Mouse (Mus musculus) G1E (cell line): ENCODE data around the gene Csrp2. TPM values are rescaled to one million over a fixed set of nuclear protein-coding genes. Genes with fewer than 3 reads are reported as not detected.

Experiments used
- ATAC-seq: 2 replicates; pipeline ENCODE4 v1.8.0; 2016; ENCODE audit warnings: mild to moderate bottlenecking; ENCODE audit not compliant: insufficient number of reproducible peaks, poor library complexity, low FRiP score, severe bottlenecking; ENCODE audit errors: extremely low read depth
- DNase-seq: peaks from one replicate; pipeline ENCODE4 v3.0.0; 2012; ENCODE audit warnings: low spot score
- H3K27me3 ChIP-seq: 2 replicates; pipeline ENCODE4 v1.6.1; 2012; ENCODE audit warnings: mild to moderate bottlenecking, low read length, inconsistent platforms; ENCODE audit not compliant: insufficient read depth
- H3K36me3 ChIP-seq: replicated peaks from 2 replicates; pipeline ENCODE3; 2012; ENCODE audit warnings: mild to moderate bottlenecking, inconsistent platforms
- H3K4me1 ChIP-seq: 2 replicates; pipeline ENCODE4 v1.6.1; 2012; ENCODE audit warnings: low read depth, low read length, inconsistent platforms, mixed read lengths; ENCODE audit not compliant: insufficient read depth
- H3K4me3 ChIP-seq: 2 replicates; pipeline ENCODE4 v1.5.1; 2012; ENCODE audit warnings: low read depth, mild to moderate bottlenecking, inconsistent platforms, low read length, moderate library complexity, mixed read lengths
- H3K9me3 ChIP-seq: replicated peaks from 2 replicates; pipeline ENCODE4 v1.6.1; 2012; ENCODE audit warnings: inconsistent platforms
- CTCF ChIP-seq: IDR thresholded peaks from 2 replicates; pipeline ENCODE4 v1.5.1; 2012; ENCODE audit warnings: low read depth, low read length, inconsistent platforms, mixed read lengths
- GATA1 ChIP-seq: IDR thresholded peaks from 2 replicates; pipeline ENCODE4 v1.6.1; 2012; ENCODE audit warnings: borderline replicate concordance, low read length, inconsistent platforms, mixed read lengths
- GATA2 ChIP-seq: IDR thresholded peaks from 2 replicates; pipeline ENCODE4 v1.6.1; 2012; ENCODE audit warnings: low read depth, low read length, inconsistent platforms, borderline replicate concordance
- POLR2AphosphoS5 ChIP-seq: IDR thresholded peaks from 2 replicates; pipeline ENCODE4 v1.6.1; 2012; ENCODE audit warnings: low read depth, low read length, inconsistent platforms; ENCODE audit not compliant: insufficient replicate concordance
- TAL1 ChIP-seq: conservative IDR thresholded peaks from 2 replicates; pipeline ENCODE4 v1.6.1; 2012; ENCODE audit warnings: low read depth, low read length, inconsistent platforms, mixed read lengths
- polyA plus RNA-seq: library from polyadenylated mRNA; stranded (reverse); fragments of >175 nt; gene quantifications from 2 replicates; pipeline ENCODE4 v1.2.3, GENCODE M21; 2012
- total RNA-seq, 2 experiments: library from RNA; stranded (forward) in 1 of 2; stranded (reverse) in 1 of 2; fragments of 200-1000 nt in 1 of 2; fragments of >200 nt in 1 of 2; fragmentation: Nextera tagmentation in 1 of 2; gene quantifications; 2 replicates each; pipeline ENCODE4 v1.2.3; 2014 to 2017

Gene Csrp2
- total and polyA plus RNA-seq, 3 experiments = 0.44 TPM; not detected in 2

- DNase-seq (no peak), ATAC-seq (no peak)
- no peaks in the 10 kb centered on the region; the same call in 1 of the 2 replicates for H3K4me1 ChIP-seq
- no peaks in the 10 kb centered on the region for H3K27me3 ChIP-seq
- H3K9me3 ChIP-seq = no peaks in the 10 kb centered on the region
- TF ChIP-seq GATA1 (no peak), TAL1 (no peak), CTCF (no peak), GATA2 (no peak), POLR2AphosphoS5 (no peak)
- H3K4me3 ChIP-seq = no peak overlapping the region
- peaks cover 70% of the 10 kb centered on the region for H3K36me3 ChIP-seq
Observed at GRCm38 (mm10) chr10:110958879-110959278, 39.3 kb downstream of the Csrp2 start.

- Histone ChIP-seq H3K9me3 (no peaks in the 10 kb centered on the region), H3K4me1 (no peaks in the 10 kb centered on the region; the same call in 1 of the 2 replicates), H3K27me3 (no peaks in the 10 kb centered on the region), H3K36me3 (peaks cover 75% of the 10 kb centered on the region), H3K4me3 (no peak overlapping the region)
- TF ChIP-seq CTCF (no peak), POLR2AphosphoS5 (no peak), TAL1 (no peak), GATA1 (no peak), GATA2 (no peak)
- ATAC-seq (no peak), DNase-seq (no peak)
Observed at GRCm38 (mm10) chr10:110959781-110960180, 40.2 kb downstream of the Csrp2 start.

GRCm38 (mm10) chr10:110960841-110961240 lies 41.3 kb downstream of the Csrp2 start:
- H3K9me3 ChIP-seq = no peaks in the 10 kb centered on the region
- peaks cover 68% of the 10 kb centered on the region for H3K36me3 ChIP-seq
- no peak for ATAC-seq
- no peak for TF ChIP-seq GATA2
- no peak for TF ChIP-seq TAL1
- no peak for TF ChIP-seq CTCF
- no peak for TF ChIP-seq POLR2AphosphoS5
- no peak for TF ChIP-seq GATA1
- no peak overlapping the region for H3K4me3 ChIP-seq
- H3K27me3 ChIP-seq = no peaks in the 10 kb centered on the region
- no peak for DNase-seq
- no peaks in the 10 kb centered on the region; the same call in 1 of the 2 replicates for H3K4me1 ChIP-seq

- DNase-seq (no peak), ATAC-seq (no peak; the same call in 1 of the 2 replicates)
- Histone ChIP-seq H3K4me1 (no peaks in the 10 kb centered on the region; the same call in 1 of the 2 replicates), H3K9me3 (no peaks in the 10 kb centered on the region), H3K27me3 (no peaks in the 10 kb centered on the region), H3K4me3 (no peak overlapping the region), H3K36me3 (peaks cover 65% of the 10 kb centered on the region)
- no peak for TF ChIP-seq CTCF
- no peak for TF ChIP-seq GATA1
- TF ChIP-seq POLR2AphosphoS5 = no peak
- no peak for TF ChIP-seq GATA2
- TF ChIP-seq TAL1 = no peak
Observed at GRCm38 (mm10) chr10:110962172-110962571, 42.6 kb downstream of the Csrp2 start.

- H3K4me3 ChIP-seq = no peak overlapping the region
- no peaks in the 10 kb centered on the region for H3K9me3 ChIP-seq
- TF ChIP-seq CTCF (no peak), TAL1 (no peak), POLR2AphosphoS5 (no peak), GATA2 (no peak), GATA1 (no peak)
- H3K36me3 ChIP-seq = peaks cover 90% of the 10 kb centered on the region
- DNase-seq = no peak
- ATAC-seq = no peak
- peaks cover 5% of the 10 kb centered on the region for H3K4me1 ChIP-seq
- no peaks in the 10 kb centered on the region for H3K27me3 ChIP-seq
Observed at GRCm38 (mm10) chr10:110971044-110971443, 51.5 kb downstream of the Csrp2 start.

GRCm38 (mm10) chr10:110971483-110971882 lies 51.9 kb downstream of the Csrp2 start:
- Histone ChIP-seq H3K27me3 (no peaks in the 10 kb centered on the region), H3K36me3 (peaks cover 91% of the 10 kb centered on the region), H3K4me3 (no peak overlapping the region), H3K9me3 (no peaks in the 10 kb centered on the region), H3K4me1 (peaks cover 5% of the 10 kb centered on the region)
- TF ChIP-seq GATA1 (no peak), CTCF (no peak), GATA2 (no peak), TAL1 (no peak), POLR2AphosphoS5 (no peak)
- no peak for DNase-seq
- no peak for ATAC-seq
